Mouse (Mus musculus) midbrain, embryonic 11.5 days (tissue): ENCODE results near the gene Gm9049. TPM values are rescaled to one million over a fixed set of nuclear protein-coding genes. Genes with fewer than 3 reads are reported as not detected.
"Not testable (repeated sequence)": the region's sequence is repeated elsewhere in the genome, so short reads cannot be mapped to it uniquely, and the experiment has no call there.

Experiments used
- ATAC-seq: fragments of 200-750 bp; cut with Nextera tagmentation; 2 replicates; pipeline ENCODE4 v1.8.0; 2017; ENCODE audit warnings: moderate TSS enrichment, moderate library complexity; ENCODE audit not compliant: low FRiP score
- DNase-seq: peaks from one replicate; pipeline ENCODE4 v3.0.0; 2015; ENCODE audit warnings: low spot score; ENCODE audit errors: missing footprints
- H3K27ac ChIP-seq: fragments of 300-500 bp; sonication (generic); 2 replicates; pipeline ENCODE4 v1.5.1; 2014; ENCODE audit warnings: low read depth, low read length
- H3K27me3 ChIP-seq: fragments of 300-500 bp; sonication (generic); 2 replicates; pipeline ENCODE4 v1.6.1; 2014; ENCODE audit warnings: mild to moderate bottlenecking, low read length, moderate library complexity, mixed read lengths; ENCODE audit not compliant: control insufficient read depth, insufficient read depth
- H3K36me3 ChIP-seq: fragments of 300-500 bp; sonication (generic); 2 replicates; pipeline ENCODE4 v1.6.1; 2014; ENCODE audit warnings: mild to moderate bottlenecking, low read length, moderate library complexity, mixed read lengths; ENCODE audit not compliant: control insufficient read depth, insufficient read depth
- H3K4me1 ChIP-seq: fragments of 300-500 bp; sonication (generic); 2 replicates; pipeline ENCODE4 v1.6.1; 2014; ENCODE audit warnings: low read length; ENCODE audit not compliant: control insufficient read depth, insufficient read depth
- H3K4me2 ChIP-seq: fragments of 300-500 bp; sonication (generic); 2 replicates; pipeline ENCODE4 v1.6.1; 2014; ENCODE audit warnings: mild to moderate bottlenecking, moderate library complexity
- H3K4me3 ChIP-seq: fragments of 300-500 bp; sonication (generic); 2 replicates; pipeline ENCODE4 v1.5.1; 2014; ENCODE audit warnings: low read depth, low read length
- H3K9ac ChIP-seq: fragments of 300-500 bp; sonication (generic); 2 replicates; pipeline ENCODE4 v1.6.1; 2014; ENCODE audit warnings: low read length
- H3K9me3 ChIP-seq: fragments of 300-500 bp; sonication (generic); 2 replicates; pipeline ENCODE4 v1.6.1; 2016; ENCODE audit warnings: low read length; ENCODE audit not compliant: control insufficient read depth
- WGBS: fragments of 180-500 bp; shearing (Covaris S2); extraction: QIAGEN DNeasy Blood & Tissue Kit; methylation state at CpG from one replicate; pipeline ENCODE4 v1.1.7; 2014; 5-methylcytosine and 5-hydroxymethylcytosine counted together
- polyA plus RNA-seq: library from polyadenylated mRNA; unstranded; fragments of >200 nt; fragmentation: Nextera tagmentation; extraction: Ambion mirVana; gene quantifications from 2 replicates; pipeline ENCODE4 v1.2.1, GENCODE M21; 2014

The Gm9049 gene
- polyA plus RNA-seq, result 0.11 TPM in 1 of 2 replicates, not detected in the other

- not testable (repeated sequence) for H3K27me3 ChIP-seq, ATAC-seq, H3K4me2 ChIP-seq, H3K36me3 ChIP-seq, DNase-seq, H3K27ac ChIP-seq, H3K9ac ChIP-seq, H3K4me1 ChIP-seq, H3K9me3 ChIP-seq, H3K4me3 ChIP-seq
- WGBS, result no CpG with 5 or more reads among the region's 11 CpGs
These were observed at the start of gene Gm9049 for GRCm38 (mm10) chr10:118354005-118354404. TSS of gene Gm9049 (minus strand) at chr10:118354105.

DNA sequence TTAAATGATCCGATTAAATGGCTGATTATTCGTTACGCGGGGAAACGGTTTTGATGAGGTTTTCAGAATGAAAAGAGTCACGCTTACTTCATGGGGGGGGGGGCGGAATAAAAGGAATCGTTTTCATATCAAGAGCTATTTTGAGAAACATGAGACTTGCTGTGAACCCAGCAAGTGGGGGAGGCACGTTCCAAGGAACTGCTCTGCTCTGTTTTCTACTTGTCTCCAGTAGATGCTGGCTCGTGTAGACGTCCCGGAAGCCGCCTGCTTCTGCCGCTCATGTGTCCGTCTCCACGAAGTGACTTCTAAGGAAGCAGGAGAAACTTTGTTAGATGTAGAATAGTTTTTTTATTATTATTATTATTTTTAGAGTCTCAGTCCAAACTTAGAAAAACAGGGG is 46.0 kb upstream of the Gm9049 start:
- Histone ChIP-seq H3K27me3 (no peaks in the 10 kb centered on the region), H3K4me3 (no peak overlapping the region), H3K36me3 (no peaks in the 10 kb centered on the region), H3K4me1 (no peaks in the 10 kb centered on the region), H3K9me3 (no peaks in the 10 kb centered on the region), H3K27ac (no peak overlapping the region), H3K4me2 (no peak overlapping the region), H3K9ac (no peak overlapping the region)
- ATAC-seq, result no peak
- DNase-seq, result no peak
- WGBS, result 95% methylated on average over 16 of the region's 16 CpGs

GRCm38 (mm10) chr10:118370443-118370842 is 16.5 kb upstream of the Gm9049 start:
- ATAC-seq (peak; percentile 93), DNase-seq (peak; percentile 97)
- H3K27ac ChIP-seq, result no peak overlapping the region
- H3K36me3 ChIP-seq, result no peaks in the 10 kb centered on the region
- H3K9ac ChIP-seq, result peak overlapping the region; percentile 34; the same call in 1 of the 2 replicates
- no peaks in the 10 kb centered on the region for H3K4me1 ChIP-seq
- peak overlapping the region; percentile 27; the same call in 1 of the 2 replicates for H3K4me2 ChIP-seq
- WGBS, result 14% methylated on average over 10 of the region's 10 CpGs
- H3K9me3 ChIP-seq, result no peaks in the 10 kb centered on the region
- no peak overlapping the region for H3K4me3 ChIP-seq
- no peaks in the 10 kb centered on the region for H3K27me3 ChIP-seq

GRCm38 (mm10) chr10:118369518-118369917 is 15.6 kb upstream of the Gm9049 start:
- ATAC-seq (no peak), DNase-seq (no peak)
- Histone ChIP-seq H3K4me2 (no peak overlapping the region), H3K27me3 (no peaks in the 10 kb centered on the region), H3K9me3 (no peaks in the 10 kb centered on the region), H3K27ac (no peak overlapping the region), H3K36me3 (no peaks in the 10 kb centered on the region), H3K4me1 (no peaks in the 10 kb centered on the region), H3K4me3 (no peak overlapping the region), H3K9ac (no peak overlapping the region)
- 81% methylated on average over 9 of the region's 9 CpGs for WGBS

- not testable (repeated sequence) for H3K4me2 ChIP-seq, H3K36me3 ChIP-seq, H3K9me3 ChIP-seq, H3K27ac ChIP-seq, H3K9ac ChIP-seq, H3K27me3 ChIP-seq, H3K4me3 ChIP-seq, H3K4me1 ChIP-seq, ATAC-seq, DNase-seq
- WGBS, result 88% methylated on average over 1 of the region's 14 CpGs
These were observed 5.3 kb downstream of the Gm9049 start, which contains the start of gene Gm9048 for GRCm38 (mm10) chr10:118348579-118348978. TSS of gene Gm9048 (minus strand) at chr10:118348679.

- H3K36me3 ChIP-seq, DNase-seq, H3K4me3 ChIP-seq, H3K4me2 ChIP-seq, H3K4me1 ChIP-seq, H3K9me3 ChIP-seq, ATAC-seq, H3K9ac ChIP-seq, H3K27me3 ChIP-seq, H3K27ac ChIP-seq: not testable (repeated sequence)
- no CpG with 5 or more reads among the region's 14 CpGs for WGBS
These were observed 10.8 kb downstream of the Gm9049 start, which contains the start of gene Gm9046 for GRCm38 (mm10) chr10:118343155-118343554. TSS of gene Gm9046 (minus strand) at chr10:118343255.

- not testable (repeated sequence) for H3K4me1 ChIP-seq, DNase-seq, H3K36me3 ChIP-seq, ATAC-seq, H3K9ac ChIP-seq, H3K9me3 ChIP-seq, H3K4me3 ChIP-seq, H3K27ac ChIP-seq, H3K27me3 ChIP-seq, H3K4me2 ChIP-seq
- WGBS, result no CpG with 5 or more reads among the region's 14 CpGs
These were observed 16.2 kb downstream of the Gm9049 start, which contains the start of gene Gm9045 for GRCm38 (mm10) chr10:118337731-118338130. TSS of gene Gm9045 (minus strand) at chr10:118337831.

DNA sequence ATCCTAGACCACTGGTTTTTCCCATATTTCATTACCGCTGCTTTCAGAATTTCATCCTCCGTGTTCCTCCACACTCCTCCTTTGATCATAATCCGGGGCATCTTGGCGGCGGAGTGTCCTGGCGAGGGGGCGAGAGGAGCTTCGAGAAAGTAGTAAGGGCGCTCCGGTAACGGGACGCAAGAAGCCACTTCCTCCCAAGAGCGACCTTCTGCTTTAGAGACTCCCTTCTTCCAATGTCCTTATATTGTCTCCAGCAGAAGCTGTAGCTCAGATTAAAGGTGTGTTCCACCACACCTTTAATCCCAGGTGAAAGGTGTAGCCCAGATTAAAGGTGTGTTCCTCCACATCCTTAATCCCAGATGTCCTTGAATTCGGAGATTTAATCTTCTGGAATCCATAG is 21.6 kb downstream of the Gm9049 start, which contains the start of gene Gm9044:
Gene Gm9044 (minus strand): TSS at position 101 of the 400 bp plus-strand sequence.
- H3K4me2 ChIP-seq, H3K9ac ChIP-seq, H3K27me3 ChIP-seq, DNase-seq, H3K36me3 ChIP-seq, H3K9me3 ChIP-seq, ATAC-seq, H3K4me1 ChIP-seq, H3K27ac ChIP-seq, H3K4me3 ChIP-seq: not testable (repeated sequence)
- WGBS, result no CpG with 5 or more reads among the region's 14 CpGs

GRCm38 (mm10) chr10:118326869-118327268 is 27.0 kb downstream of the Gm9049 start, which contains the start of gene Gm9040:
TSS of gene Gm9040 (minus strand) at chr10:118326969.
- not testable (repeated sequence) for H3K9me3 ChIP-seq, DNase-seq, H3K4me1 ChIP-seq, H3K36me3 ChIP-seq, H3K9ac ChIP-seq, H3K4me3 ChIP-seq, ATAC-seq, H3K27ac ChIP-seq, H3K27me3 ChIP-seq, H3K4me2 ChIP-seq
- no CpG with 5 or more reads among the region's 11 CpGs for WGBS
